Mouse (Mus musculus): ENCODE measurements around the gene Gm49380.

The Gm49380 gene

DNA sequence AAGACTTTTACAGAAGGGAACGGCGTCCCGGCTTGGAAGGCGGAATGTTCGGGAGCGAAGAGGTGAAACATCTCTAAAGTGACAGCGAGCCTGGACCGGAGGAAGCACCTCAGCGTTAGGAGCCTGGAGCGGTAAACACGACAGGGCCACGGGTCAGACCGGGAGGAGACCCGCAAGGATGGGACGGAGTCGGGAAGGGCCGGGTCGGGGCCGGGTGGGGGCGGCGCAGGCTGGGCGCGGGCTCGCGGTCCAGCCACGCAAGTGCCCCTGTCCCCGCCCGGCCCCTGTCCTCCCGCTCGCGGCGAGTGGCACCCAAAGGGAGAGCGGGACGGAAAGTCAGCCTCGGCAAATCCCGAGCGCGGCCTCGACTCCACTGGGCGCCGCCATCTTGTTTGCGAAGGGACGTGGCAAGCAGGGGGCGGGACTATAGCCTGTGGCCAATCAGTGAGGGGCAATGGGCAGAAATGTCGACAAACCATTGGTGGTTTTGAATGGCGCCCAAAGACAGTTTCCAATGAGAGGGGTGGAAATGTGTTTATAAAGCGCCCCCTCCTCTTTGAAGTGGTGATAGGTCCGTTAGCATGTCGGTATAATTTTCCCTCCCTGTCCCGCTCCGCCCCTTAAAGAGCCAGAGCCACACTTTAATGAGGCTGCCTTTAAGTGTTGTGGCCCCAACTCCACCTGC lies at the start of gene Gm49380, which contains the start of gene Rnf26:
Gene Gm49380, minus strand, starts transcription at position 396 of the 685 bp plus-strand sequence.
Gene Rnf26, minus strand, starts transcription at position 413 of the 685 bp plus-strand sequence.
- peak; percentile 98 for DNase-seq (ENCODE audit: low read depth, low spot score)

DNA sequence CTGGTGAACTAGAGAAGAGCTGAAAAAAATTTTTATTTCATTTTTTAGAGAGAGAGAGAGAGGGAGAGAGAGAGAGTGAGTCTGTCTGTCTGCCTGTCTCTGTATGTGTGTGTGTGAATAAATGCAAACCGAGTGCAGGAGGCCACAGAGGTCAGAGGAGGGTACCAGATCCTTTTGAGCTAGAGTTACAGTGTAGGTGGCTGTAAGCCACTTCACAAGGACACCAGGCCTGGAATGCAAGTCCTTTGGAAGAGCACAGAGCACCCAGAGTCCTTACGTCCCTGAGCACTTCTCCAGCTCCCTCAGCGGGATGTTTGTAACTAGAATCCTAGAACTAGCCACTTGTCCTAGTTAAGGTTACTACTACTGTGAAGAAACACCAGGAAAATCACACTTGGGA lies 46.6 kb upstream of the Gm49380 start:
- DNase-seq (ENCODE audit: low read depth, low spot score): no peak

DNA sequence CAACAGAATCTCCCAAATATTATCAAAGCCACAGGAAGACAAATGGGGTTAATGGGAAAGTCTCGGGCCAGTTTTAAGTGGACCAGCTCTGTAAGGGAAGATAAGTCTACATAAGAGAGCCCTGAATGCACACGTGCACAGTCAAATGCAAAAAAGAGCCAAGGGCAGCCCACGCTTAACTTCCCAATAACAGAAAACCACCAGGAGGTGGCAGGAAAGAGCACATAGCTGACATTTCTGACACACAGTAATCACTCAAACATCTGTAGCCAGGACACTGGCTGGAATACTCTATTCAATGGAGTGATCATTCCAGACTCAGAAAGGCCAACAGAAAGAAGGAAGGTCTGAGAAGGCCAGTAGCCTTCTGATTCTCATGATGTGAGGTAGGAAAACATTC lies 34.0 kb upstream of the Gm49380 start:
- peak; percentile 39 for DNase-seq (ENCODE audit: low read depth, low spot score)

DNA sequence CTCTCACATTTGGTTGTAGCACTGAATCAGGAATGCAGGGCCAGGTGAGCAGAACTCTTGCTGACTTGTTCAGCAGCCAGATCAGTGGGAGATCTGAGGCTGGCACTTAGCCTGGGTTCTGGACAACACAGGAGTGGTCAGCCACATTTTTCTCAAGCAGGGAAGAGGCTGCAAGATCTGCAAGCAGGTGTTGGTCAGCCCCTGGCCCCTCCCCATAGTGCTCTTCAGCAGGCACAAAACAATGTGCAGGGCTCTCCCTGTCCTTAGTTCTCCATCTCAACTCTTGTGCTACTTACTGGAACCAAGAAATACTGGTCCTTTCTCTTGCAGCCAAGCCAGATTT lies 31.4 kb upstream of the Gm49380 start:
- DNase-seq (ENCODE audit: low read depth, low spot score): no peak

DNA sequence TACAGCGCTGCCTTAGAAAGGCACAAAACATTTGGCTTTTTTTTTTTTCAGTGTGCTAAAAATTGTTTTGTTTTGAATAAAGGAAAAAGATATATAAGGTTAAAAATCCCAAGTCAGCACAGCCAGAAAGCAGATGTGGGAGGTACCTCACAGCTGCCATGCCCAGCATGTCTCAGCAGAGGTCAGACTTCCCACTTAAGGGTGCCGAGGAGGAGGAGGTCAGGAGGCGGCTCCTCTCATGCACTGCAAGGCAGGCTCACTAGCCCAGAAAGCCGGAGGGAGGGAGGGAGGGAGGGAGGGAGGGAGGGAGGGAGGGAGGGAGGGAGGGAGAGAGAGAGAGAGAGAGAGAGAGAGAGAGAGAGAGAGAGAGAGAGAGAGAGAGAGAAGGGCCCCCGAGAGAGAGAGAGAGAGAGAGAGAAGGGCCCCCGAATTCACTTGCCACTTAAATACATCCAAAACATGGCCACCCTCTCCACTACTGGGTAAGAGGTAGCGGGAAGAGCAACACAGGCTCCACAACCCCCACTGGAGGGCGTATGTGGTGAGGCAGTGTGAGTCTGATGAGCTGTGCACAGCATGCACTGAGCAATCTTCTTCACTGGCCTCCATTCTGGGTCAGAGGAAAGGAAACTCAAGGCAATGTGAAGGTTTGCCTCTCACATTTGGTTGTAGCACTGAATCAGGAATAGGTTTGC lies 30.9 kb upstream of the Gm49380 start:
- DNase-seq (ENCODE audit: low read depth, low spot score): no peak

DNA sequence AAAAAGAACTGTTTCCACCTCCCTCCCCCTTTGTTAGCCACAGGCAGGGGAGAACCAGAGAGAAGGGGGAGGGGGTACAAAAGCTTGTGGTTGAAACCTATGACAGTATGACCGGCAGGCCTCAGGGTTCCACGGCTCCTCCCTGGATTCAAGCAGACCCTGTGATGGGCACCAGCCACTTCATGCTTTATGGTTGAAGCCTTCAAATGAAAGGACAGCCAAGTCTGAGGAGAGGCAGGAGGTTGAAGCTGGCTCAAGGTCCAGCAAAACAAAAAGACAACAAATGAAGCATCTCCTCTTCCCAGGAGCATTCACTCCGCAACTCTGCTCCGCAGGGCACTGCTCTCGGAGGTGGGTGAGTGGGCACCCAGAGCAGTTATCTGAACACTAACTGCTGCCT lies 30.1 kb upstream of the Gm49380 start:
- no peak for DNase-seq (ENCODE audit: low read depth, low spot score)

DNA sequence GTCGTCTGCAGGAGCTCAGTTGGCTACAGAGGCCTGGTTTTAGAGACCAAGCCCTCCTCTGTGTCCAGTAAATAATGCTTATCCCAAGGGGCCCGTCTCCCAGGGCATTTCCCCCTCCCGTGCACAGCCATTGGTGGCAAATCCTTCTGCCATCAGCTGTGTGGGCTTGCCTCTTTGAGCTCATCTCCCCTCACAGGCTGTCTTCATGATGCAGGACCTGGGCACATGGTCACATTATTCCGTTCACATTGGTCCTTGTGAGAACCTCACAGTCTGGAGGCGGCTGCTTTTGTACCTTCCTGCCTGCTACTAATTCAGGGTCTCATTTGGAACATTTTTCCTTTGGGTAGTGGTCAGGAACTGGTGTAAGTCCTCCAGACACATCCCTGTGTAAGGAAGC lies 28.7 kb upstream of the Gm49380 start:
- DNase-seq (ENCODE audit: low read depth, low spot score): no peak

DNA sequence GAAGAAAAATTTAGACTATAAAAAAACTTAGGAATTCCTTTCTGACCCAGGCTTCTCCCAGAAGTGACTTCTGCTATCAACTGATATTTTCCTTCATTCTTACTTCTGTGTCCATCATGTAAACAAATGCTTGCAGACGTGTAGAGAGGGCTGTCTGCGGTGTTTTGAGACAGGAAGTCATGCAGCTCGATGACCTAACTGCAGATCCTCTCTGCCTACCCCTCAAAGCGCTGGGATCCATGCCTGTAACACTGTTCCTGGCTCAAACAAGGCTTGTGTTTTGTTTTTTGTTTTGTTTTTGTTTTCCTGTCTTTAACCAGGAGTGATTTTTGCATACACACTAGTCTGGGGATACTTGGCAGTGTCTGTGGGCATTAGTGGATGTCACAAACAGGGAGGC lies 24.5 kb upstream of the Gm49380 start:
- no peak for DNase-seq (ENCODE audit: low read depth, low spot score)

DNA sequence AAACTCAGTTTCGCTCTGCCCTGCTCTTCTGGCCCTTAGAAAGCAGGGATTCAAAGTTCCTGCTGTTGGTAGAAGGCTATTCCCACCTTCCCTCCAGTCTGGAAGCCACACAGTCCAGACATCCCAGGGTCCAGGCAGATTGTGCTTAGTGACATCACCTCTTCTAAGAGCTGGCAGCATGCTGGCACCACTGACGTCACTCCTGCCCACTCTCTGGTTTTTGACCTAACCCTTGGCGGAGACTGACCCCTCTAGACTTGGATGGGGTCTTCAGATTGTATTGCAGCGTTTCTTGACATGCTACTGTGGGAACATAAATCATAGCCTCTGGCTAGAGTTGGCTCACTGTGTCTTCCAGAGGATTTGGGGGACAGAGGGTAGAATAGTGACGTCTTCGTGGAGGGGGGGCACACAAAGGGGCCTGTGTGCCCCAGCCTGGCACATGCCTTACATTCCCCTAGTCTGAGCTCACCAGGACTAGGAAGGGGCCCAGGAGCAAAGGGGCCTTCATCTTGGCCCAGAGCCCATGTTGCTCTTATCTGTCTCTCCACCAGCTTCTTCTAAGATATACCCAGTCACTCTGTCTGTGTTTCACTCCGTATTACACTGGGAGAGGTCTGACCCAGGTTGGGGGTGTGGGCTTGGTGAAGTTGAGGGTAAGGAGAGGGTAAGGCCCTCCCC lies 22.6 kb upstream of the Gm49380 start:
- no peak for DNase-seq (ENCODE audit: low read depth, low spot score)

DNA sequence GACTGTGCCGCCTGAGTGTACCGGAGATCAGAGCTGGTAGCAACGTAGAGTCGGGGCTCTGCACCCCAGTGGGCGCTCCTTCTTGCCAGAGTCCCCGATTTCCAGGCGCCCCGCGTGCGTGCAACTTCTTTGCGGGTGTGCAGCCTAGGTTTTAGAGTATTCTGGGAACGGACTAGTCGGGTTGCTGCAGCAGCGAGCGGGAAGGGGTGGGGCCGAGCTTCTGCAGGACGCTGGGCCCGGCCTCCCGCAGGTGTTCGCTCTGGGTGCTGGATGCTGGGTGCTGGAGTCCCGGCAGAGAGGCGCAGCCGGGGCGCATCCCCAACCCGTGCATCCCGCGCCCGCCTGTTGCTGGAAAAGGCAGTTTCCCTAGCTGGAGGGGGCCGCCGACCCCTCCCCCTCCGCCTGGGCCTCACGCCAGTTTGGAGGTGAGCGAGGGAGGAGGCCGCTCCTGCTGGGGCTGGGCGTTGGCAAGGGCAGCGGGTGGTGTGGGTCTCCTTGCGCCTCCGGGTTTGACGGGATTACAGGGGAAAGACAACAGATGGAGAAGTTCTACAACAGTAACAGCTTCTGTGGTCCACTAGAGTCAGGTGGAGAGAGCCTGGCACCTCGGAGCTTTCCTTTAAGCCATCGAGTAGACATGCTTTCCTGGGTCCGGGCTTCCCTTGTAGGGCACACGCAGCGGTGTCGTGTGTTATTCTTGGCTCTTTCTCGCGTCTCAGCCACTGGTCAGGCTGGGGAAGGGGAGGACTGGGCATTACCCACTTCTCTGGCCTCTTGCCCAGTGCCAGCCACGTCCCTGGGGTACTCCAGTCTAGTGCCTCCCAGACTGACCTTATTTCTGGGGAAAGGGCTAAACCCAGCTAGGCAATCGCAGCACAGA lies 21.8 kb upstream of the Gm49380 start:
- peak; percentile 44 for DNase-seq (ENCODE audit: low read depth, low spot score)

DNA sequence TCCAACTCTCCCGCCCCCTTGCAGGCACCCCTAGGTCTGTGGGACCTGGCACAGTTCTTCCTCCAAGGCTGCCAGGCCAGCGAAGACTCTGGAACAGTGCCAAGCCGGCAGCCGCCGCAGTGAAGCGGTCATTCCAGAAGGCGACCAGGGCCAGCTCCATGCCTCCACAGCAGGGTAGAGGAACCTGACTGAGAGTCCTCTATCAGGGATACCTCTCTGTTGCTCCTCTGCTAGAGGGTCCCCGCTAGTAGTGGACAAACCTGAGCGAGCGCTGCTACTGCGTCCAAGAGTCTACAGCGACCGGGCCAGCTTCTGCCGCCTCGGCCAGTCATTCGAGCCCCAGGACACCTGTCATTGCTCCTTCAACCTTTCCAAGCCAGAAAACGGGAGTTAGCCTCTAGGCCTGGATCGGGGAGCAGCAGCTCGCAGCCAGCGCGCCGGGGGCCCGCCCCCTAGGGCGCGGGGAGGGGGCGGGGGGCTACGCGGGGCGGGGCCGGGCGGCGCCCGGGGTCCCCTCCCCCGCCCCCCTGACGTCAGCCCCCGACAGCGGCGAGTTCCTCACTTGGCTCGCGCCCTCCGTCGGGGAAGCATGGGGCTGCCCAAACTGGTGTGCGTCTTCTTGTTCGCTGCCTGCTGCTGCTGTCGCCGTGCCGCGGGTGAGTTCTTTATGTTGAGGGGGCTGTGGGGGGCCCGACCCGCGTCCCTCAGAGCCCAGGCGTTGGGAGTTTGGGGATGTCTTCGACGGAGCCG lies 21.0 kb upstream of the Gm49380 start, which contains the start of gene Mcam:
Gene Mcam, plus strand, starts transcription at position 369 of the 750 bp plus-strand sequence.
- peak; percentile 44 for DNase-seq (ENCODE audit: low read depth, low spot score)

DNA sequence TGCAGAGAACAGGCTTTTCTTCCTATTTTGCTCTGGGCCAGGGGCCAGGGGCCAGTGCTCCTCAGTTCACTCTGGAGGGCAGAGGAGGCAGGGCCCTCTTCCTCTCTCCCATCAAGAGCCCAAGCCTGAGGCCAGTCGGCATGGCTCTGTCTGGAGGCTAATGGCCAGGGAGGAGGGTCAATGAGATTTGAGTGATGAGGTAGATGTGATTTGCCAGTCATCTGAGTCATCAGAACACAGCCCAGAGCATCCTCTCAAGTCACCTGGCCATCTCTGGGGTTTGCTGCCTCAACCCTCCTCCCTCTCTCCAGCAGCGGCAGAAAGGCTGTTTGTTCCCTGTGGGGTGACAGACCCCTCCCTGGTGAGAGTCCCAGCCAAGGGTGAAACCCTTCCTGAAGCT lies 20.0 kb upstream of the Gm49380 start:
- no peak for DNase-seq (ENCODE audit: low read depth, low spot score)

DNA sequence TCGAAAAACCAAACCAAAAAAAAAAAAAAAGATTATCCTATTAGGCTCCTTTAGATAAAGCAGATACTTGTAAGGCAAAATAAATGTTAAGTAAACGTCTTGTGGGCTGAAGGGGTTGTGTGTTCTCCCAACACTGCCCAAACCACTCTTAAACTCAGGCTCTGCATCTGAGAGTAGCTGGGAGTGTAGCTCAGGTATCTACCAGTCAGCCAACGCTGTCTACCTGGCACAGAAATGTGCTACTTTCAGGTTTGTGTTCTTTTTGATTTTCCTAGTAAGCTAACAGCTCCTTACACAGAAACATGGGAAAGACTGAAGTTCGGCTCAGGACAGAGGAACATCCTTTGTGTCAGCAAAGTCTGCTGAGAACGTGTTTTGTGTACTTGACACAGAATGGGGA lies 18.9 kb upstream of the Gm49380 start:
- DNase-seq (ENCODE audit: low read depth, low spot score): no peak

DNA sequence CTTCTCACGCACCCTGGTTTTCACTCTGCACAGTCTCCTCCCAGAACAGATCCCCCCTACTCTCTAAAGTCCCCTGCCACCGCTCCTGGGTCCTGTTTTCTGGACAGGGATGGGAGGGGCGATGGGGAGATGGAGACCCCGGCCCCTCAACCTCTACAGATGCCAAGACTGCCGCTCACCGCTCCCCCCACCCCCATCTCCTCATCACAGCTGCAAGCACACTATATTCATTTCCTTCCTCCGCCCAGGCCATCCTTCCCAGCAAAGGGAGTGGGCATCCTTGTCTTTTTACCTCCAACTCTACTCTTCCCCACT lies 17.9 kb upstream of the Gm49380 start:
- no peak for DNase-seq (ENCODE audit: low read depth, low spot score)

DNA sequence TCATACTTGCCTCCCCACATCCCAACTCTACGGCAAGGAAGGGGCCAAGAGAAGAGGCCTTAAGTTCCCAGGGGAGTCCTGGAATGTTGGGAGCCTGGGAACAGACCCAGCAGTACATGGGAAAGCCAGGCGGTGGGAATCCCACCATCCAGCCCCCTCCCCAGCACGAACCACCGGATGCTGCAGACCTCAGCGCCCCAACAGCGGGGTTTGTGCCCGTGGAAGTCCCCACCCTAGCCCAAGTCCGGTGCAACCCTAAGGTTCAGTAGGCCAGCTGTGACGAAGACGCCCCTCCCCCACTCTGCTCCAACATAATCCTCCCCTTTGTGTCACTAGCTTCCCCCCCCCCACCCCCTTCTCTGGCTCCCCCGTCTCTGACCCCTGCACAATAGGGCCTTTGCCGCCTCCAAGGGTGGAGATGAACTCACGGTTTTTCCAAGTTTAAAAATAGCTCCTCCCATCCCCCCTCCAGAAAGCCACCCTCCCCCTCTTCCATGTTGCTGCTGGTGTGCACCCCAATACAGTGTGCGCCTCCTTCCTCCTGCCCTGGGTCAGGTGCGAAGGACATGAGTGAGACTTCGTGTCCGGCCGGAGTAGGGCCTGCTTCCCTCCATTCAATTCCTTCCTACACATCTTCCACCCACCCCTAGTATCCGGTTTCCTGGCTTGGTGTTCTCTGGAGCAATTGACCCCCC lies 17.4 kb upstream of the Gm49380 start:
- peak; percentile 49 for DNase-seq (ENCODE audit: low read depth, low spot score)

DNA sequence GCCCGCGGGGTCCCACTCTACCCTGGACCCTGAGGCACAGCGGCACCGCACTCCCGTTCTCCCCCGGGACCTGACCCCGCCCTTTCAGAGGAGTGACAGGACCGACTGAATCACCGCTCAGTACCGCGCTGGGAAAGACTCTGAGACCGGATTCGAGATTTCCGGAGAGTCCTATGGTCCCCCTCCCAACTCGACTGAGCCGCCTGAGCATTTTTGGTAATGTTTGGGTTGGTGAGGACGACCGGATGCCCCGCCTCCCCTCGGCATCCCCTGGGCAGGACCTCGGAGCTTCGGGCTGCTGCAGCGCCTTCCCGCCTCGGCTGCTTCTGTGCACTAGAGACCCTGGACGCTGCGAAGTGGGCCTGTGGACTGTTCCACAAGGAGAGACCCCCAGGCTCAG lies 16.7 kb upstream of the Gm49380 start:
- peak; percentile 85 for DNase-seq (ENCODE audit: low read depth, low spot score)

DNA sequence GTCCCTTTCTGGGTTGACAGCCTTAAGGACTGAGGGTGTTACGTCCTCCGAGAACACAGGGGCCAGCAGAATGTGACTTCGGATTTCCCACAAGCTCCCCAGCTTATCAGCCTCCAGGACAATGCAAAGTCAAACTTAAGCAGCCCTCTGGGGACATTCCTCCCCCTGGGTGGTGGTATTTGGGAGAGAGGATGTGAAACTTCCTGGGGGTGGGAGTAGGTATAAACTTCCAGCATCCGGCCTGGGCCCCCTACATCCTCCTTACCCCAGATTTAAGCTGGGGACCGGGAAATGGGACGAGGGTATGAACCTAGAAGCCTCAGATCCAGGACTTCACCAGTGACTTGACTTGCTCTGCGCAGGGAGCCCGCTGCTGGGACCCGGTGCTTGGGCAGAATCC lies 16.3 kb upstream of the Gm49380 start:
- no peak for DNase-seq (ENCODE audit: low read depth, low spot score)

DNA sequence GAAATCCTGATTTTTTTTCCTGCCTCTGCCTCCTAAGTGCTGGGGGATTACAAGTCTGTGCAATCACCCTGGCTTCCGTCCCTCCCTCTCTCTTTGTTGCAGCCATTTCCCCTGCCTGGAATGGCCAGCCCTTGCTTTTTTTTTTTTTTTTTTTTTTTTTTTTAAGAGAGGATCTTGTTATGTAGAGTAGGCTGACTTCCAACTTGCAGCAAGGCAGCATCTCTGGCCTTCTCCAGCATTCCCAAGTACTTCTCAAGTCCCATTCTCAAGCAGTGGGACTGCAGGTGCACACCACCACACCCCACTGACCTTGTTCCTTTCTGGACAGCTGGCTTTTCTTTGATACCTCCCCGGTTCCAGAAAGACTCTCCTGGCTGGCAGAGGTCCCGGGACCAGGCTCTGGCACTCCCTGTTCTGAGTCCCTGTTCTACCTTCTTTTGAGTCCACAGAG lies 14.1 kb upstream of the Gm49380 start:
- DNase-seq (ENCODE audit: low read depth, low spot score): no peak

DNA sequence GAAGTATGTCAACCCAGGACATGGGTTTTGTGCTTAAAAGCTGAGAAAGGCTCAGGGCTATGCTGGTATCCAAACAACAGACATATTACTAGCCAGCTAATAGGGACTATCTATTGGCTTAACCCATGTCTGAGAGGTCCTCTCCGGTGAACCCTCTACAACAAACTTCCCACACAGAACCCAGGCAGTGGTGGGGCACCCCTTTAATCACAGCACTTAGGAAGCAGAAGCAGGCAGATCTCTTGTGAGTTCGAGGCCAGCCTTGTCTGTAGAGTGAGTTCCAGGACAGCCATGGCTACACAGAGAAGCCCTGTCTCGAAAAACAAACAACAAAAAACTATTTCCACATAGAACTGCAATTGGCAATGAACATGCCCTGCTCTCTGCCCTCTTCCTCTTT lies 13.4 kb upstream of the Gm49380 start:
- no peak for DNase-seq (ENCODE audit: low read depth, low spot score)

All from CD4-positive helper T cell, adult 2 months (primary cell).